In genomic region chr3:85106956-85107355, GRCm38 (mm10) we compare ENCODE assay signal across 31 mouse cellular contexts.
DNase-seq lines count a peak whose midpoint lies in the region; ATAC-seq lines count a peak whose summit lies in the region.
"Had no signal": no experiment of that assay in that cellular context is flagged by ENCODE, and none has a peak within 500 bp of the region (broad histone marks: within the 10 kb centered on the region; RNA-seq: fewer than 3 reads in every experiment).

No protein-coding gene starts in this region.

- 42% methylated on average over 11 of the region's 11 CpGs for WGBS in lung, embryonic 16.5 days

- no peaks in the 10 kb centered on the region for H3K36me3 ChIP-seq in lung, embryonic 16.5 days (ENCODE audit: control insufficient read depth, insufficient read depth, low read length)
- H3K36me3 ChIP-seq: embryonic facial prominence, embryonic 13.5 days; G1E; limb, embryonic 15.5 days; liver, embryonic 15.5 days; neural tube, embryonic 12.5 days had no signal

- H3K9ac ChIP-seq in lung, embryonic 16.5 days (ENCODE audit: low read length), result no peak overlapping the region
- H3K9ac ChIP-seq: embryonic facial prominence, embryonic 13.5 days; hindbrain, embryonic 14.5 days; limb, embryonic 15.5 days; liver, embryonic 15.5 days; neural tube, embryonic 12.5 days had no signal

- ATAC-seq in frontal cortex, adult (ENCODE audit: low TSS enrichment), result 0 out of 2 replicates have a peak, but pooled peaks have one; percentile 14
- no peak for ATAC-seq in lung, embryonic 16.5 days (ENCODE audit: low read depth)
- ATAC-seq: forebrain, embryonic 16.5 days; inflammation-experienced regulatory T-cells, adult 6 months; Patski had no signal

- no peak overlapping the region for H3K27ac ChIP-seq in lung, embryonic 16.5 days (ENCODE audit: low read length)
- H3K27ac ChIP-seq: embryonic facial prominence, embryonic 13.5 days; heart, adult 2 months; hindbrain, embryonic 14.5 days; kidney, postnatal 0 days; limb, embryonic 15.5 days; liver, embryonic 15.5 days; neural tube, embryonic 12.5 days had no signal

- H3K9me3 ChIP-seq in lung, embryonic 16.5 days (ENCODE audit: control insufficient read depth, low read length), result no peaks in the 10 kb centered on the region
- H3K9me3 ChIP-seq: embryonic facial prominence, embryonic 13.5 days; G1E; limb, embryonic 15.5 days; liver, embryonic 15.5 days; neural tube, embryonic 12.5 days had no signal

- H3K4me2 ChIP-seq in lung, embryonic 16.5 days (ENCODE audit: low read depth, low read length), result 0 out of 2 replicates have a peak overlapping the region, but pooled peaks have one; percentile 14
- H3K4me2 ChIP-seq: embryonic facial prominence, embryonic 13.5 days; hindbrain, embryonic 14.5 days; limb, embryonic 15.5 days; liver, embryonic 15.5 days; midbrain, embryonic 11.5 days; neural tube, embryonic 12.5 days had no signal

- H3K4me1 ChIP-seq in lung, embryonic 16.5 days (replicated peaks; ENCODE audit: control insufficient read depth, insufficient read depth, low read length), result no peaks in the 10 kb centered on the region; the same call in 1 of the 2 replicates
- H3K4me1 ChIP-seq: embryonic facial prominence, embryonic 13.5 days; limb, embryonic 15.5 days; liver, embryonic 15.5 days; neural tube, embryonic 12.5 days had no signal

- H3K27me3 ChIP-seq in lung, embryonic 16.5 days (ENCODE audit: control insufficient read depth, insufficient read depth, low read depth, low read length), result no peaks in the 10 kb centered on the region
- H3K27me3 ChIP-seq: CH12.LX; embryonic facial prominence, embryonic 13.5 days; limb, embryonic 15.5 days; liver, embryonic 15.5 days; neural tube, embryonic 12.5 days had no signal

- H3K4me3 ChIP-seq in lung, embryonic 16.5 days (ENCODE audit: low read length), result no peak overlapping the region
- H3K4me3 ChIP-seq: embryonic facial prominence, embryonic 13.5 days; erythroblast, embryonic 14.5 days; heart, adult 2 months; limb, embryonic 15.5 days; liver, embryonic 15.5 days; neural tube, embryonic 12.5 days had no signal

- DNase-seq in frontal cortex, postnatal 14 days (ENCODE audit: low spot score in 2 of 2), result no peak
- no peak for DNase-seq in lung, adult 18-20 months
- peak; percentile 23 to 28 for DNase-seq in right cerebral cortex, postnatal 10 days (ENCODE audit: low spot score in 2 of 2)
- DNase-seq in right cerebral cortex, adult 2 months (ENCODE audit: low spot score in 2 of 2), result no peak
- peak; percentile 52 for DNase-seq in retina, postnatal 1 day
- no peak for DNase-seq in B cell, adult 2 months
- DNase-seq: cerebellum, adult 18-20 months; cerebellum, postnatal 14 days; gastrocnemius, postnatal 25 days; heart, adult 2 months; heart, postnatal 4 days; kidney, adult 18-20 months; layer of hippocampus, adult 9-11 months; left cerebral cortex, postnatal 4 days; thymus, adult 18-20 months; thymus, postnatal 4 days had no signal

Comparison
In these comparisons a context has a peak if more than half of its experiments do, and no peak if none do; other contexts are left out.
1. DNase-seq: peak in right cerebral cortex, postnatal 10 days (2 of 2) and retina, postnatal 1 day (single experiment); none in frontal cortex, postnatal 14 days (0 of 2), lung, adult 18-20 months (0 of 2), right cerebral cortex, adult 2 months (0 of 2) and B cell, adult 2 months (0 of 2).